Mouse (Mus musculus) CD4-positive, CD25-positive, alpha-beta regulatory T cell, adult 4 months (primary cell): ENCODE measurements around the gene Cdc45. TPM values are rescaled to one million over a fixed set of nuclear protein-coding genes. Genes with fewer than 3 reads are reported as not detected.
"Not testable (repeated sequence)": the region's sequence is repeated elsewhere in the genome, so short reads cannot be mapped to it uniquely, and the experiment has no call there.

Experiments used
- ATAC-seq: one replicate; pipeline ENCODE4 v1.8.0; 2017
- polyA plus RNA-seq, 2 experiments: library from polyadenylated mRNA; unstranded; fragments of 100-300 nt; shearing (Covaris generic); gene quantifications; one replicate each; pipeline ENCODE4 v1.2.1; 2017

Gene Cdc45
- 1 to 10 TPM; 5.8 to 9.4 TPM for polyA plus RNA-seq

DNA sequence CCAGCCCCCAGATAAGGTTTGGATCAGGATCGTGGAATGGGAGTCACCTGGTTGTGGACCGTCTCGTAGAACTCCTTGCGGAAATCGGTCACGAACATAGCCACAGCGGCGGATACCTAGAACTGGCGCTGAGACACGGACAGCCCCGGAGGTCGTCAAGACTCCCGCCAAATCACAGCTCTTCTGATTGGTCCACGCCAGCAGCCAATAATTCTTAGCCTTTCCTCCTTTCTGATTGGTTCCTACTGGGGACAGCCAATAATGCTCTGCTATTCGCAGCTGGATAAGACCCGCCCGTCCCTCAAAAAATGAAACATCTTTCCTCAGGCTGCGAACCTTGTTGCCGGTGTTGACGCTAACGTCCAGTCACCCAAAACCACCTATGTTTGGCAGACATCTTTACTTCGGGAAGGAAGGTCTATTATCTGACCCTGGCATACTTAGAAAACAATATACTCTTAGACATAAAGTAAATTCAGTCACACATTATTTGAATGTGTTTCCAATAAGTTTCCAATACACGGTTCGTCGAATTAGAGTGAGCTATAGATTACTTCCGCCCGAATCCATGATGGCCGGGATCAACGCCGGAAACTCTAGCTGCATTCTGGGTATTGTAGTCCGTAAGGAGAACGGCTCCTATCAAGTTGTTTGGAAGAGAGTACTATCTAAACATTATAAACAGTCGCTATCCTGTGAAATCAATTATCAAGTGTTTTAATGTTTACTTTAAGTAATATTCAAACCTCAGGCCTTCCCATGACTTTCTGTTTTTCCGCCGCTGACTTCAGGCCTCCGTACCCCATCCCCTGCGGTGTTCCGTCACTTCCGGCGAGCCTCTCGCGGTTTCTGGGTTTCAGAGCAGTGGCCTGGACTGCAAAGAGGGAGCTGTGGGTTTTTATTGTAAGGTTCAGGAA is at the start of gene Cdc45, which contains the start of gene Ufd1:
TSS of gene Cdc45 (minus strand) at position 520 of the 917 bp plus-strand sequence.
TSS of gene Ufd1 (plus strand) at position 312 of the 917 bp plus-strand sequence.
- peak; percentile 90 for ATAC-seq

DNA sequence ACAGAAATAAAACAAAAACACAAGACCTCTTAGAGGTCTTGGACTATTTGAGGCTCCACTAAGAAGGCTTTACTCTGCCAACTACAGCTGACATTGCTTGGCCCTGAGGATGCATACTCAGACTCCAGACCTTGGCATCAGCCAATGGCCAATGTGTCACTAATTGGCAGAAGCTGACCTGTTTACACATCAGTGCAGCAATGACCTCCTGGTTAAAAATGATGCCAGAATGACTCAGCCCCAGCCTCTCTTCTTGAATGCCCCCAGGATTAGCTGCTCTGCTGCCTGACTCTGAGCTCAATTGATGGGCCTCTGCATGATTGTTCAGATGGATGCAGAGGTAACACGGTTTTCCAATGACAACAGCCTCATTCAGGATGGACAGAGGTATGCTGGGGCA is 48.4 kb upstream of the Cdc45 start:
- ATAC-seq = no peak

DNA sequence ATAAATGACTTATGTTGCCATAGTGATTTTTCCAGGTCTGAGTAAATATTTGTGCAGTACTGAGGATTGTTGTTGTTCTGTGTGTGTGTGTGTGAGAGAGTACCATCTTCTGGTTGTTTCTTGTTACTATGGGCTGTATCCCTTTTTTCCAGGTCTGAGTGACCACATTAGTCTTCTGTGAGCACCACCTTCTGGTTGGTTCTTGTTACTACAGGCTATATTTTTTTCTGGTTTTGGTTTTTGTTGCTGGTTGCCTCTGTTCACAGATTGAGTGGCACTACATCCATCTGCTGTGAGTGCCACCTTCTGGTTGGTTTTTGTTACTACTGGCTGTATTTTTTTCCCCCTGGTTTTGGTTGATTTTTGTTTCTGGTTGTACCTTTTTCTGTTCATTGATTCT is 46.8 kb upstream of the Cdc45 start:
- ATAC-seq = peak; percentile 71

DNA sequence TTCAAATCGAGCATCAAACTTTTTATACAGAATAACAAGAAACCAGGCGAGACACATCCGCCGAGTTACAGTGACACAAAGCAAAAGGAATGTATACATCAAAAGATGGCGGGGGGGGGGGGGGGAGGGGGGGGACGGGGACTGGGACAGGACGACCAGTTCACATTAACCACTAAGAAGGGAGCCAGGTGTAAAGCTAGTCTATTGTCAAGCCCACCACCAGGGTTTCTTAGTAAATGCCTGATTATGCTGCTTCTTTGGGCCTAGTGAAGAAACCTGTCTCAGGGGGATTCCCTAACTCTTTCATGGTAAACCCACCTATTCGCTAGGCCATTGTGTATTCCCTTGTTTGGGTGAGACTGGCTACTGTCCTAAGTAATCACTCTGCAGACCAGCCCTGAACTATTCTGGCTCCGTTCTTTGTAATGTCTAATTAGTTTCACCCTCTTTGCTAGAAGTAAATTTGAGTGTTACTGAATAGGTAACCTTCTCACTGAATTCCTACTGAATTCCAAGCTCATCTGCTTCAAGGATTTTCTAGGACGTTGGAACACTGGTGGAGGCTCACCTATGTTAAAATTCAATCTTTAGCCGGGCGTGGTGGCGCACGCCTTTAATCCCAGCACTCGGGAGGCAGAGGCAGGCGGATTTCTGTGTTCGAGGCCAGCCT is 37.9 kb upstream of the Cdc45 start:
- ATAC-seq = not testable (repeated sequence)

DNA sequence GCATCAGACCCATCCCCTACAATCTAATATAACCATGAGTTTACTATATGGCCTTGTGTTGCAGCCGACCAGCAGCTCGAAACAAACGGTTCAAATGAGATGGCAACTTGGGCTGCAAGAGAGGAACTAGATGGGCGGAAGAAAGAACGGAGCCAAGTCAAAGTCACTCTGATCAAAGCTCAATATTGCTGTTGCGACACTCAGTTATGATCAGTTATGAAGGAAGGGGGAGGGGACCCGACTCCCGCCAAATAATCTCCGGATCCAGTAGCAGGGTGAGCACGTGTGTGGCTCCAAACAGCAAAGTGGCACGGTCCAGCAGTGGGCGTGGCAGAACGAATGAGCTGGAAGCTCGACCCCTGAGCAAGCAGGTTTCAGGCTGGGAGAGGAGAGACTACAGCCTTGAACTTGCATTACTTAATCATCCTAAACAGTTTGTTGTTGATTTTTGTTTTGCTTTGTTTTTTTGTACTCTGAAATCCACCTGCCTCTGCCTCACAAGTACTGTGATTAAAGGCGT is 34.6 kb upstream of the Cdc45 start:
- no peak for ATAC-seq

DNA sequence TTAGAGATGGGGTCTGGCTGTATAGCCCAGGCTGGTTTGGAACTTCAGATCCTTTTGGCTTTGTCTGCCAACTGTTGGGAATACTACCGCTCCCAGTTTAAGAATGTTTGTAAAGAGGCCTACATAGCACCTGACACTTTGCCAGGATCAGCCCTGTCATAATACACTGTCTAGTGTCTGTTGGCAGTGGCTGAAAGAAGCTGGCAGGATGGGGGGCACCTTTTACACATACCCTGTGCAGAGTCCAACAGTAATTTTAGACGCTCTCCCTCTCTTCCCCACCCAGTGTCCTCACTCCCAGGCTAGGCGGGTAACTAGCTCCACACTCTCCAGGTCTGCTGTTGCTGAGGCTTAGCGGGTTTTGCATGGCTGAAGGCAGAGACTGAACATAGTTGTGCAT is 26.6 kb upstream of the Cdc45 start:
- ATAC-seq = no peak

DNA sequence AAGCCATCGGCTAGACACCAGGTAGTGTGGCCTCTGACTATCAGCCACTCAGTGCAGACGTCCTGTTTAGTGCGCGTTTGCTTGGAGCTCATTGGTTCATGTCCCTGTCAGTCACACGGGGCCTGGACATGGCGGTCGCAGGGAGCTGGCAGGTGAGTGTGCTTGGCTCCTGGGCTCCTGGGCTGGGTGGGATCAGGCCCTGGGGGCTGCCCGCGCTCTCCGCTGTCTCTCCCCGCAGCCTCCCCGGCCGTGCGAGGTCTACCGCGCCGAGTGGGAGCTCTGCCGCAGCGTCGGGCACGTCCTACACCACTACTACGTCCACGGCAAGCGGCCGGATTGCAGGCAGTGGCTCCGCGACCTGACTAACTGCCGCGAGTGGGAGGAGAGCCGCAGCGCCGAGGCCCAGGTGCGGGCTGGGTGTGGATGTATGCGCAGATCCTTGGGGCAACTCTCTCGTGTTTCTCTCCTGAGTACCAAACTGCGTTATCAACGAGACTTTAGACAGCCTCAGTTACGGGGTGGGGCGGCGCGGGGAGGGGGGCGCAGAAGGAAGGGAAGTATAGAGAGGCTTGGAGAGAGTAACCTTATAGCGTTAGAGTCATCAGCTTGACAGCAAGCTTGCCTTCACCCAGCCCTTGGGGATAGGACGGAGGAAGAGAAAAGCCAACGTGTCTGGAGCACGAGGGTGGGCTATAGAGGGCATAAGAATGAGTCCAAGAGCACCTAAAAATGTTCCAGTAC is 24.9 kb upstream of the Cdc45 start, which contains the start of the genes 2510002D24Rik and Gm28539:
TSS of gene 2510002D24Rik (plus strand) at position 111 of the 741 bp plus-strand sequence.
TSS of gene Gm28539 (plus strand) at position 117 of the 741 bp plus-strand sequence.
- ATAC-seq = peak; percentile 99

DNA sequence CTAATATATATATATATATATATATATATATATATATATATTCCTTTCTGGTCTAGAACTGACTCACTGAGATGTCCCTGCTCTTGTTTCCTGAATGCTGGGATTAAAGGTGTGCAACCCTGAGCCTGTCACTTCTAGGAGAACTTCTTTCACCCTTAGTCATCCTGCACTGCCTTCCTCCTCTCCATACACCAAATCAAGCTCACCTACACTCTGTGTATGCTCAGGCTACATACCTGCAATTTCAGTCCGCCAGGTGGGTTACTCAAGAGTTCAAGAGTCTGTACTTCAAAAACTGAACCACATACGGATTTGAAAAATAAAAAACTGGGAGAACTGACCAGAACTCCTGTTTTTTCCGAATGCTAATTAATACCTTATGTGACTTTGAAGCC is 24.3 kb upstream of the Cdc45 start:
- ATAC-seq = peak; percentile 40

DNA sequence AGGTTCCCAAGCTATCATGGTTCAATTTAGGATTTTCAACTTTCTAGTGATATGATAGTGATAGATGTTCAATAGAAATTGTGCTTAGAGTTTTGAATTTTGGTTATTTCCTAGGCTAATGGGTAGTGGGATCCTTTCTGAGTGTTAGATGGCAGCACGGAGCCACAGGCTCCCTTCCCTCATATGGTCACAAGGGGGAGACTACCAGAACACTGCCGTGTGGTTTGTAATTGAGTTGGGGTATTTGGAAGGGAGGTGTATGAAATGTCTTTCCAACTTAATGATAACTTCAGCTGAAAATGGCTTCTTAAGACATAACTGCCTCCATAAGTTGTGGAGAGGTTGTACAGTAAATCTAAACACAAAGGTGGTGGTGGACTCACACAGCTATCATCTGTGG is 21.7 kb upstream of the Cdc45 start:
- ATAC-seq = no peak

DNA sequence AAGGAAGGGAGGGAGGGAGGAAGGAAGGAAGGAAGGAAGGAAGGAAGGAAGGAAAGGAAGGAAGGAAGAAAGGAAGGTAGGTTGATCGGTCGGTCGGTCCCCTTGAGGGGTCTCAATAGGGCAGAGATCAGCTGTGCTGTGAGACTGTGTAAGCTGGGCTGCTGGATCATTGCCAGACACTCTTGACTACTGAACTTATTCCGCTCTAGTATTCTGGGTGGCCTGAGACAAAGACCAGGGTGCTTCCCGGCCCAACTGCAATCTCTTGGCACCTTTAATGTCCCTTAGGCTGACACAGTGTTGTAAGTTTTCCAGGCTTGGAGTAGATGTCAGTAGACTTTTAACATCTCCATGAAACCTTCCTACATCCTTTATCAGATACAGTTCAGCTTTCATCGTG is 17.3 kb upstream of the Cdc45 start:
- no peak for ATAC-seq

DNA sequence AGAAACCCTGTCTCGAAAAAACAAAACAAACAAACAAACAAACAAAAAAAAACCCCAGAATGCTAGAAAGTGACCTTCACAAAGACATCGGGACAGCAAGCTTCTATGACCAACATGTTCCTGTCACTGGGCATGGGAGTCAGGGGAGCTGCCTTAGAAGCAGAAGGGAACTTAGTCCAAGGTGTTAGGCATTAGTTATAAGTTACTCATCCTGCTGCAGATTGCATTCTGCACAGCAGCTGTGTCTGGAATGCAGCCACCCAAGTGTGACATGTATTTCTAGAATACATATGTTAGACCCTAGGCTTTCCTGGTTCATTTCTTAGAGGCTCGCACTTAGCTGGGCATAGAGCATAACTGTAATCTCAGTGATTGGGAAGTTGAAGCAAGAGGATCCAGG is 16.8 kb upstream of the Cdc45 start:
- no peak for ATAC-seq

DNA sequence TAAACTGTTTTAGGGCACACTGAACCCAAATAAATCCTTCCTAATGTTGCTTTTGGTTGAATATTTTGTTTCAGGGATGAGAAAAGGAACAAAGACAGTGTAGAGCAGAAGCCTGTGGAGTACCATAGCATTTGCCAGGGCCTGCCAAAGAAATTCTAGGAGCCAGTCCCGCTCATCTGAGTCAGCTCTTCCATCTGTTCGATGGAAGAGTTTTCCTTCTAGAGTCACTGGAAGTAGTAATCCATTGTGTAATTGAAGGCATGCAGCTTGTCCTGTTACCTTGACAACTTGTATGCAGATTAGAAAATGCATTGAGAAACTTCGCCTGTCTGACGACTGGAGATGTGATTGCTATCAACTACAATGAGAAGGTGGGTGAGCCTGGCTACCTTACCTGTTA is 11.1 kb upstream of the Cdc45 start:
- no peak for ATAC-seq

DNA sequence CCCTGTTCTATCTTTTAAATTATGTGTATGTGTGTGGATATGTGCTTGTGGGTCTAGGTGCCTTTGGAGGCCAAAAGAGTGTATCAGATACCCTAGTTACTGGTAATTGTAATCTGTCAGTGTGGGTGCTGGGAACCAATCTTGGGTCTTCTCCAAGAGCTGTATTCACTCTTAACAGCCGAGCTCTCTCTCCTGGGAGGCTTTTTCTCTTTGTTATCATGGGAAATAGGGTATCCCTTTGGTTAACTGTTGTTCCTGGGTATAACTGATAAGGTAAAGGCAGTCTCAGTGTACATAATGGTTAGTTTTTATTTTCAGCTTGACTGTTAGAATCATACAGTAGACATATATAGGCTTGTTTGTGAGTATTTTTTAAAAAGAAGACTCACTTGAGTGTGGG is 10.6 kb upstream of the Cdc45 start:
- no peak for ATAC-seq

DNA sequence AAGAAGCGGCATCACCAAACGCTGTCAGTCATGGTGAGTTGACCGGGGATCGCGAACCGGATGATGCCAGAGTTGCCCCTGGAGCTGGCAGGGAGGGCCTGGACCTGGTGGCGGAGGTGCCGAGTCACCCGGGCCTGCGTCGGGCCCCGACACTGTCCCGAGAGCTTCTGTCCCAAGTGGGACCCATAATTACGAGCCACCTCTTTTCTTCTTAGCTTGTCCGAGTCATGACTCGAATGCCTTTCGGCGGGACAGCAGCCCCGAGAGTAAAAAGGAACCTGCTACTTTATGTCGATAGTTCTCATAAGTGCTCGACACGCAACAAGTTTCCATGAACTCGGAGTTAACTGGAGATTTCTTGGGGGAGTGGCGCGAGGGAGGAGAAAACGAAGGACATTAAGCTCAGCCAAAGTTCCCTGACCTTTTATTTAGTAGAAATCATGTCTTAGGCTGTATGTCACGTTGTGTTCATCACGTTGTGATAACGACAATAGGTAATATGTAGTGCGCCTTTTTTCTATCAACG is 661 bp upstream of the Cdc45 start:
- no peak for ATAC-seq

DNA sequence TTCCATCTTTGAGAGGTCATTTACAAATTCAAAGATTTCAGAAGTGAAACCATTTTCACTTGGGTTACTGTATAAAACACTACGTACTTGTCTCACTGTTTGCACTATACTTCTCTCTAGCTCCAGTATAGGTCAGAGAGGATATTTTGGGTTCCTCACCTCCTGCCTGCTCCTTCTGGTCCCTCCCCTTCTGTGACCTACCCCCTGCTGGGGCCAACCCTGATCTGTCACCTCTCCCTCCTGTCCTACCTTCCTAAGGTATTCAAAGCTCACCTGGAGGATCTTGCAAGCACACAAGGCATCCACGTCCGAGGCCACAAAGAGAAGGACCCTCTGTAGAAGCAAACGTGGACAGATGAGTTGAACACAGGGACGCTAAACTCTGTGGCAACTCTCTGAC is 755 bp downstream of the Cdc45 start:
- ATAC-seq = no peak

DNA sequence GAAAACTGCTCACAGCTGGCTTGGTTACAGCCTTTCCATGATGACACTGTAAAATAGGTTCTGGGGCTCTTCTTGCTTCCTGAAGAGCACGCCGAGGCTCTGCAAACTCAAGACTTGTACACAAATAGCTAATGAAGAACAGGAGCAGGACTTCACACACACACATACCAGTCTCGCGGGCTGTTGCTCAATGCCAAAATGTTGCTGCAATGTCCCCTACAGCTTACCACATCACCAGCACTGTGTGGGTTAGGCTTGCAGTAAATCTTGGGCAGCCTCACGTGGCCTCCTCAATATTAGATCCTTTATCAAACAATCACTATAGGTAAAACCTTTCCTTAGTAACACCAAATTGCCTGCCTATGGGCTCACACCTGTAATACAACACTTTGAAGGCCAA is 2.8 kb downstream of the Cdc45 start:
- no peak for ATAC-seq

DNA sequence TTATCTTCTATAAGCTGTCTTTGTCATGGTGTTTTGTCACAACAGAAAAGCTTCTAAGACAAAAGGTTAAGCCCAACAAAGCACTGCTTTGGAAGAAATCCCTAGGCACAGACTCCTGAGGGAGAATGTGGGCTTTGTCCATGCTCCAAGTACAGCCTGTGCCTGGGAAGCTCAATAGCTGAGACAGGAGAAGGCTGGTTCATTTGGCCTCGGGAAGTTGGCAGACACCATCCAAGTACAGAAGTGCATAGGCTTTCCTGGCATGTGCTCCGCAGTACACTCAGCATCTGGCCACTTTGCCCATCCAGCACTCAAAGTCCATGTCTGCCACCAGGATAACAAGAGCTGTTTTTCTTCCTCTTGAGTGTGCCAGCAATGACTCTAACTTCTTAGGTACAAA is 6.0 kb downstream of the Cdc45 start:
- no peak for ATAC-seq

DNA sequence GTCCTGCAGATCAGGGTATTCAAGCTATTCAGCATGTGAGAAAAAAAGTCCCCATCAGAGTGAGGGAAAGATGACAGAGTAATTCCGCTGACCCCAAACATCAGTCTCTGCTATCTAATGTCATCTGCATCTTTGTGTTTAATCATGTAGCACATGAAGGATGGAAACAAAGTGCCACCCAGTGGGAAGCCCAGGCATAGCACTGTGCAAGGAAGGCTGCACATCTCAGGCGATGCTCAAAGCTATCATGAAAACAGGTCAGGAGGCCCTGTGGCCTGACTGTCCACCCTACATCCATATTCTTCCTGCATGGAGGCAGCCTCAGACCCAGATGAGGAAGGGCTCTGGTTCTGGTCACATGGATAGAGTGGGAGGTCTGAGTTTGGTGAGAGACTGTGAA is 12.9 kb downstream of the Cdc45 start:
- no peak for ATAC-seq

DNA sequence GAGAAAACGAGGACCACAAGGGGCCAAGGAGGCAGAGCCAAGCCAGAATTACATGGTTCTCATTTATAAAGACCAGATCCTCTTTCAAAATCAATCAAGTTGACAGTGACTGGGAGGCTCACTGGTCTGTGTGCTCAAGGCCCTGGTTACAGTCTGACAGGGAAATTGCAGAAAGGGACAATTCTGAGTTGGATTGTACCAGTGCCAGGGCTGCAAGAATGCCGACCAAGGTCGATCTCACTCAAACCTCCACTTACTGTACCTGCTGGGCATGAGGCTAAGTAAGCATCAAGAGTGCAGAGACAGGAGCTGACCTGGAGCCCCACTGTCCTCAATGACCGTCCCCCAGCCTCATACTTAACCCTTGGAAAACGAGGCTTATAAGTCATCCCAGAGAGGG is 13.6 kb downstream of the Cdc45 start:
- ATAC-seq = no peak

DNA sequence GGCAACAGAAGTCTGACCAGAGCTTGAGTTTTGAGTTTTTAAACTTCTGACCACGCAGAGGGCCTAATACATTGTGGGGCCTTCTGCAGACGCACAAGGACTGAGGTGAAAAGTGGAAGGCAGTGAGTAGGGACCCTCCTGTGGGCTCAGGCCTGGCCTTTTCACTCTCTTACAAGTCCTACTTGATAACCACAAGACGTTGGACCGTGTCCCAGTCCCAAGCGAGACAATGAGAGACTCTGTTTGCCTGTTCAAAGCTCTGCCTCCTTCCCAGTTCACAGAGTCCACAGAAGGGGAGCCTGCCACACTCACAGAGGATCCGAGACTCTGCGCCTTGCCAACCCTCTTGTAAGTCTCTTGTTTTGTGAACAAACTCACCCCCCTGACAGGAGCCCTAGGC is 15.1 kb downstream of the Cdc45 start:
- ATAC-seq = no peak

DNA sequence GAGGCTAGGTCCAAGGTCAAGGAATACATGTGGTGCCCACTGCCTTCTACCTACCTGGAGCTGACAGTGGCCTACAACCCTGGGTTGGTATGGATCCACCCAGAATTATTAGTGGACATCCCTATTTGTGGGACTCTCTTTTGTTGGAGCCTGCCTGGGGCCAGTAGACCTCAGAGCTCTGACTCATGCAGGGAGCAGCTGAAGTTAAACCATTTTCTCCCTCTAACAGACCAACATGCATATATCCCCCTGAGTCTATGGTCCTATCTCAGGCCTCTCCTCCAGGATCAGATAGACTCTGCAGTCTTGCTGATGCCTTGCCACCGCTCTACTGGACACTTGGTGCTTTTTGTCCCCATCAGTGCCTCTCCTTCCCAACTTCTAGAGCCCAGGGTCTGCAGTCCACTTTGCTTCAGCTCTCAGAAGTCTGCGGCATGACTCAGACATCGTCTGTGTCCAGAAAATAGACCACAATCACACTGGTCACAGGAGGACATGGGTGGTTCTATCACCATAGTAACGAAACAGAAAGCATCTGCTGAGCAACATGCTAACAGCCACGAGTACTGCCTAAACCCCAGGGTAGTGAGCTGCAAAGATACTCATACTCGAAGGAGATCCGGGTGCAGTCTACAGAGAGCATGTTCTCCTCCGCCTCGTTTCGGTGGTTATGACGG is 16.4 kb downstream of the Cdc45 start:
- no peak for ATAC-seq
